Mouse (Mus musculus): Measurements from ENCODE around the gene Dph6.

GRCm38 (mm10) chr2:114492398-114492797, 162.4 kb downstream of the Dph6 start:
- TF ChIP-seq FLI1 (IDR thresholded peaks at IDR 0.05; ENCODE audit: low read length): no peak
- TF ChIP-seq GATA1 (IDR thresholded peaks at IDR 0.05; ENCODE audit: borderline replicate concordance, low read length): no peak

Data from megakaryocyte, embryonic 14.5 days (primary cell).